Comparison of ENCODE assay signal across 23 mouse cellular contexts in the genomic region with DNA sequence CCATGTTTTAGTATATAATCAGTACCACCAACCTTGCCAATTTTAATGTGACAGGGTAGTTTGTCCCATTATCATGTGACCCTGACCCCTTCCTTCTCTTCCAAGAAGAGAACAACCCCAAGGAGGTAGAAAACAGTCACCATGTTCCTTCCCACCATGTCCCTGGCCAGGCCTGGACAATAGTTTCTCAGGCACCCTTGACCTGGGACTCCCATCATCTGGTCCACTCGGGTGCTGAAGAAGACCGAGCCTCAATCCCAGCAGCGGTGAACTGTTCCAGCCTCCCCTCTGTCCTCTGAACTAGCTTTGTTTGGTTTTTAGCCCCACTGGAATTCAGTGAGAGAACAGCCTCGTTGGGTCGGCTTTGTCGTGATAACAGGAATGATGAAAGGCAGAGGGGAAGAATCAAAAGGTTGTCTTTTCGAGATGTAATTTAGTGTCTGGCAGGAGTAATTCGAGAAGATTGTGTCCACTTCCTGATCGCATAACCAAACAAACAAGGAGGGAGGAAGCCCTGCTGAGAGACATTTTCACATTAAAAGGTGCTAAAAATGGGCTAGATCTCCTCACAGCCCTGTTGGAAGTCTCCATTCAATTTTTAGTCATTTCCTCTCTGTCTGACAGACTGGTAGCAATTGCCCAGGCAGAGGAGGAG.
"Had no signal": no experiment of that assay in that cellular context is flagged by ENCODE, and none has a peak within 500 bp of the region (broad histone marks: within the 10 kb centered on the region; RNA-seq: fewer than 3 reads in every experiment).

No protein-coding gene starts in this region.

- H3K27me3 ChIP-seq: heart, embryonic 12.5 days; hindbrain, embryonic 15.5 days; kidney, embryonic 15.5 days; limb, embryonic 13.5 days; limb, embryonic 15.5 days; liver, embryonic 12.5 days had no signal

- H3K4me1 ChIP-seq: heart, embryonic 10.5 days; heart, embryonic 12.5 days; liver, embryonic 12.5 days had no signal

- H3K9me3 ChIP-seq: heart, embryonic 10.5 days; heart, embryonic 12.5 days; hindbrain, embryonic 13.5 days; hindbrain, embryonic 15.5 days; kidney, embryonic 15.5 days; limb, embryonic 13.5 days; limb, embryonic 15.5 days; liver, embryonic 12.5 days had no signal

- DNase-seq: gastrocnemius, postnatal 14 days; gastrocnemius, postnatal 36 days; heart, adult 18-20 months; heart, postnatal 10 days; kidney, adult 11 months; kidney, adult 2 months; kidney, adult 9 months; kidney, postnatal 14 days; kidney, postnatal 36 days; left cerebral cortex, postnatal 4 days had no signal

- H3K4me3 ChIP-seq: heart, embryonic 10.5 days; heart, embryonic 12.5 days; hindbrain, embryonic 13.5 days; hindbrain, embryonic 15.5 days; kidney, embryonic 15.5 days; left cerebral cortex, adult 2 months; limb, embryonic 13.5 days; limb, embryonic 15.5 days; liver, embryonic 12.5 days had no signal

- ATAC-seq: hindbrain, postnatal 0 days; intestine, embryonic 16.5 days; liver, embryonic 12.5 days had no signal

- H3K9ac ChIP-seq: heart, embryonic 12.5 days; hindbrain, embryonic 13.5 days; hindbrain, embryonic 15.5 days; kidney, embryonic 15.5 days; limb, embryonic 13.5 days; limb, embryonic 15.5 days; liver, embryonic 12.5 days; liver, embryonic 14.5 days had no signal

- H3K36me3 ChIP-seq: heart, embryonic 10.5 days; heart, embryonic 12.5 days; hindbrain, embryonic 13.5 days; hindbrain, embryonic 15.5 days; kidney, embryonic 15.5 days; limb, embryonic 13.5 days; limb, embryonic 15.5 days; liver, embryonic 12.5 days had no signal

- H3K27ac ChIP-seq: heart, embryonic 10.5 days; hindbrain, embryonic 13.5 days; hindbrain, embryonic 15.5 days; hindbrain, postnatal 0 days; kidney, embryonic 15.5 days; kidney, postnatal 0 days; left cerebral cortex, adult 2 months; limb, embryonic 13.5 days; limb, embryonic 15.5 days; liver, embryonic 12.5 days; liver, embryonic 14.5 days had no signal
